Comparison of ENCODE assay signal across 9 mouse cellular contexts in the genomic region with DNA sequence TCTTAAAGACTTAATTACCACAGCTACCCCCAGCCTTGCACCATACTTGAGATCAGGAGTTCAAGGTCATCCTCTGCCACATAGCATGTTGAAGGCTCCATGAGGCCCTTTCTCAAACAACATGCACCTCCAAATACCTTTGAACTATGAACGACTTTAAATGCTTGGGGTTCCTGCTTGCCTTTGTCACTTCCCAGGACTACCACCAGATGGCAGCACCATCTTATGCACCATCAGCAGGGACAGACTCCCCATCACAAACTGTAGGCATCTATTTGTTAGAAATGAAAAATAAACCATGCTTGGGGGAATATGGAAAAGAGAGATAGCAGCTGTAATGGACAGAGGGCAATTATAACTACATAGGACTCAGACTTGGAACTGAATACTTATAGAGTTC. TPM values are rescaled to one million over a fixed set of nuclear protein-coding genes. Genes with fewer than 3 reads are reported as not detected.
DNase-seq lines count a peak whose midpoint lies in the region; ATAC-seq and TF ChIP-seq lines count a peak whose summit lies in the region.
"Had no signal": no experiment of that assay in that cellular context is flagged by ENCODE, and none has a peak within 500 bp of the region (broad histone marks: within the 10 kb centered on the region; RNA-seq: fewer than 3 reads in every experiment).

No protein-coding gene starts in this region.

- H3K27me3 ChIP-seq in forebrain, embryonic 10.5 days (ENCODE audit: poor library complexity, severe bottlenecking): no peaks in the 10 kb centered on the region
- no peaks in the 10 kb centered on the region; the same call in 1 of the 2 replicates for H3K27me3 ChIP-seq in forebrain, embryonic 13.5 days
- H3K27me3 ChIP-seq in small intestine, adult 2 months (ENCODE audit: control insufficient read depth, insufficient read depth, low read length): no peaks in the 10 kb centered on the region

- peak; percentile 62 for DNase-seq in forebrain, embryonic 10.5 days (ENCODE audit: extremely low spot score, low spot score)
- peak; percentile 89 for DNase-seq in NIH3T3 (ENCODE audit: low read depth)
- peak; percentile 69 for DNase-seq in cerebellum, adult 9-10 months
- peak; percentile 65 for DNase-seq in gastrocnemius, adult 2 months
- DNase-seq in layer of hippocampus, adult 8-10 months (ENCODE audit: low spot score in 2 of 2): peak; percentile 38 to 79
- DNase-seq in lung, postnatal 25 days (ENCODE audit: low spot score): peak; percentile 50

- no peak overlapping the region for H3K4me3 ChIP-seq in forebrain, embryonic 10.5 days
- H3K4me3 ChIP-seq in forebrain, embryonic 13.5 days: no peak overlapping the region
- no peak overlapping the region for H3K4me3 ChIP-seq in gastrocnemius, adult 2 months
- no peak overlapping the region for H3K4me3 ChIP-seq in small intestine, adult 2 months (ENCODE audit: low read depth, low read length)
- H3K4me3 ChIP-seq: megakaryocyte, embryonic 14.5 days had no signal

- 10% methylated on average over 1 of the region's 1 CpGs for WGBS in forebrain, embryonic 10.5 days
- WGBS in forebrain, embryonic 13.5 days: 10% methylated on average over 1 of the region's 1 CpGs
- WGBS in small intestine, adult 2 months: 0% methylated on average over 1 of the region's 1 CpGs

- no peaks in the 10 kb centered on the region for H3K9me3 ChIP-seq in forebrain, embryonic 10.5 days
- no peaks in the 10 kb centered on the region for H3K9me3 ChIP-seq in forebrain, embryonic 13.5 days (replicated peaks)
- H3K9me3 ChIP-seq: megakaryocyte, embryonic 14.5 days had no signal

- H3K4me2 ChIP-seq in forebrain, embryonic 13.5 days: no peak overlapping the region

- no peak overlapping the region for H3K27ac ChIP-seq in forebrain, embryonic 10.5 days
- H3K27ac ChIP-seq in forebrain, embryonic 13.5 days: no peak overlapping the region
- H3K27ac ChIP-seq in gastrocnemius, adult 2 months: no peak overlapping the region
- H3K27ac ChIP-seq in small intestine, adult 2 months (ENCODE audit: insufficient read depth, low read depth, low read length): no peak overlapping the region

- intact Hi-C loops in gastrocnemius, adult 2 months (cut with DNase I): loop anchor here (1.0 to 2.0 kb wide), 2 partner anchors 142 to 151 kb away; no protein-coding TSS in a partner anchor

- peak; percentile 96 for TF ChIP-seq CTCF in gastrocnemius, adult 2 months (IDR thresholded peaks at IDR 0.05)
- peak; percentile 81; the same call in 1 of the 2 replicates for TF ChIP-seq CTCF in small intestine, adult 2 months (IDR thresholded peaks at IDR 0.05; ENCODE audit: extremely low read depth, insufficient read length, insufficient replicate concordance, low read depth, low read length)

- H3K9ac ChIP-seq in forebrain, embryonic 13.5 days: no peak overlapping the region

- no peak for ATAC-seq in forebrain, embryonic 13.5 days

- H3K4me1 ChIP-seq in forebrain, embryonic 10.5 days: no peaks in the 10 kb centered on the region
- no peaks in the 10 kb centered on the region for H3K4me1 ChIP-seq in forebrain, embryonic 13.5 days
- no peaks in the 10 kb centered on the region for H3K4me1 ChIP-seq in small intestine, adult 2 months (ENCODE audit: control insufficient read depth, insufficient read depth, insufficient read length, low read length)
- H3K4me1 ChIP-seq: megakaryocyte, embryonic 14.5 days had no signal

- no peaks in the 10 kb centered on the region for H3K36me3 ChIP-seq in forebrain, embryonic 10.5 days (replicated peaks)
- H3K36me3 ChIP-seq in forebrain, embryonic 13.5 days (ENCODE audit: poor library complexity, severe bottlenecking): no peaks in the 10 kb centered on the region
- no peaks in the 10 kb centered on the region for H3K36me3 ChIP-seq in small intestine, adult 2 months (ENCODE audit: control insufficient read depth, insufficient read depth, low read length)

- no peak for TF ChIP-seq POLR2A in small intestine, adult 2 months (IDR thresholded peaks at IDR 0.05; ENCODE audit: low read depth, low read length)

RNA-seq across cellular contexts. Expression of gene Sh3gl3, which starts 51.9 kb away (rescaled TPM):
- 8.8 and 8.9 TPM in 2 replicates for polyA plus RNA-seq in forebrain, embryonic 10.5 days (2016; fragmentation: Nextera tagmentation; extraction: Ambion mirVana)
- 26.4 and 27.5 TPM in 2 replicates for polyA plus RNA-seq in forebrain, embryonic 13.5 days (2015; fragmentation: Nextera tagmentation; extraction: Ambion mirVana)
- under 1 TPM; 0.41 to 0.47 TPM for total RNA-seq in gastrocnemius, adult 2 months (2021)
- 10 to 100 TPM; 41.8 to 43.4 (median 43.2) TPM for total RNA-seq in layer of hippocampus, adult 8-10 months (2022)
- polyA plus RNA-seq in small intestine, adult 2 months (2012; rRNA removed): 0.15 and 0.30 TPM in 2 replicates
